Mouse (Mus musculus) 3T3-L1 (cell line): ENCODE results near the gene Mon2.
"Not testable (repeated sequence)": the region's sequence is repeated elsewhere in the genome, so short reads cannot be mapped to it uniquely, and the experiment has no call there.

Experiments
- DNase-seq: peaks from one replicate; pipeline ENCODE4 v3.0.0-alpha.2; 2015; ENCODE audit warnings: low read depth, low spot score

Gene Mon2

DNA sequence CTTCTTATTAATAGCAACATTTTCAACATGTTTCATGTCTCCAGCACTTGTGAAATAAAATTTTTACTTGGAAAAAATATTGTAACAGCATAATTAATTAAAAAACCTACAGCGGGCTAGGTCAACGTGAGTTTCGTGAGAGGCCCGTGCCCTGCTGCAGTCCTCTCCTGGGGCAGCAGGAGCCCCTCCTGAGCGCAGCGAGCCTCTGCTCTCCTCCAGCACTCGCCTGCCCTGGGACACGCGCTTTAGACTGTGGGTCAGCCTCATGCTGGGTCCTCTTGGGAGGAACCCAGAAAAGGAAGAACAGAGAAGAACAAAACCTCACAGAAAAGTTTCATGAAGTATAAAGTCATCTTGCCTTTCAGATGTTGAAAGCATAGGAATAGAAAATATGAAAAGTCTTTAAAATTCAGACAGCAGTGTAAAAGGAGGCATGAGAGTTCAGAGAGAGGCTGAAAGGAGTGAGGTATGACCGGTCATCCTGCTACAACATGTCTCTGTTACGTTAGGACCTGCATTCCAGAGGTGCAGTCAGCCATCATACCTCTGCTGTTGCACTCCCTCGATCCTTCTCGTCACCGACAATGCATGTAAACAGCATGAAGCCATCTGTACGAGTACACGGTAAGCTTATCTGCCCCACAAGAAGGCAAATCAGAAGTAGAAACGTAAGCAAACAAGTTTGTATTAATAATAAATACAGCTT, 81.8 kb downstream of the Mon2 start:
- DNase-seq, result no peak

- DNase-seq, result no peak
Measured at GRCm38 (mm10) chr10:122991648-122992047, 84.7 kb downstream of the Mon2 start.

DNA sequence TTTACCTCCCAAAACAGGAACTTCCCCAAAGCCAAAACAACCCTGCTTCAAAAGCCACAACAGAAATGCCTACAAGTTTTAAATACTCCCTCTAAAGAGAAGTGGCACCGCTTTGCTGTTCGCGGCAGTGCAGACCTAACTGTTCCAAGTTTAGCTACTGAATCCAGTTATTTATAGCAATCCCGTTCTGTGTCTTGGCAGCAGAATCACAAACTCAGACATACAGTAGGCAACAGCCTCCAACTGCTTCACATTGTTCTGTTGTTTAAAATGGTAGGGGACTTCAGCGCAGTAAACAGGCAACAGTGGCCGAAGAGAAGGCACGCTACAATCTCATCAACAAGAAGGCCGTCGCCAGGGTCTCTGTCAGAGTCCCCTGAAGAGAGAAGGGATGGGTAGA, 85.3 kb downstream of the Mon2 start:
- no peak for DNase-seq

DNA sequence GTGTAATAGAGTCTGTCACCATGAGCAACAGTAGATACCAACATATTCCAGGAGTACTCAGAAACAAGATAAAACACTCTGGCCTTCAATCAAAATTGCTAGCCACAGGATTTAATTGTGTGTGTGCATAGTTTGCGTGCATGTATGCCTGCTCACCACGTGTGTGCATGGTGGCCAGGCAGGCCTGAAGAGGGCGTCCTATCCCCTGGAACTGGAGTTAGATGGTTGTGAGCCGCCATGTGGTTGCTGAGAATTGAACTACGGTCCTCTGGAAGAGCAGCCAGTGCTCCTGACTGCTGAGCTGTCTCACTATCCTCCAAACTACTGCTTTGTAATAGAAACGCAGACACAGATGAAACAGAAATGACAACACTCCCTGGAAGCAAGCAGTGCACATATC, 85.7 kb downstream of the Mon2 start:
- DNase-seq, result no peak

DNA sequence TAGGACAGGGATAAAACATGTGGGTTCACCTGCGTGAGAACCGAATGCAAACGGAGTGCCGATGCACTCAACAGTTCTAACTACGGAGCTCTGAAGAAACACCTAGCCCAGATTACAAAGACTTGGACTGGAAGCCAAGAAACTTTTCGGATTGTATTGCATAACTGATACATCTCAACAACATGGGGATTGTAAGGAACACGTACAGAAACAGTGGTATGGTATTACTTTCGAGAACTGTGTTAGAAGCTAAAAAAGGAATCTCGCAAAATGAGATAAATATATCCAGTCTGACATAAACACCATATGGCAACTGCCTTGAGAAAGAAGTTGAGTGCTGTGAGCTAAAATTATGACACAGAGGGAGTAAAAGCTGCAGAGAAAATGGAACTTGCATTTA, 86.4 kb downstream of the Mon2 start:
- DNase-seq, result no peak

DNA sequence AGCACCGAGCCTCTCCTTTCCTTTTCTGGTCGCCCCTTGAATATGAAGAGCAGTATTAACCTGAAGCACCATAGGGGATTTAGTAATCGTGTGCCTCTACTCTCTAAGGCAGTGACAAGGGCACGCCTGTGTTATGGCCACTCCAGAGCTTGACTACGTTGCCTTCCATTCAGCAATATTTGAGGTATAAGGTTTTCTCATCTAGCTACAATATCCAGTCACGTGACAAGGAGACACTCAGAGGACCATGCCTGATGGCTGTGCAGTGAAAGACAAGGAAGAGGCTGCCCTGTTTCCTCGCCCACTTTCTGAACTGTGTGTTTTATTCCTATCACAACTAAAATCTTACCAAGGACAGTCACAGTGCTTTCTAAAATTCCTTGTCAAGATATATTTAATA, 87.9 kb downstream of the Mon2 start:
- DNase-seq, result no peak

GRCm38 (mm10) chr10:122987671-122988128, 88.6 kb downstream of the Mon2 start:
- peak; percentile 77 for DNase-seq

- DNase-seq, result peak; percentile 77
Measured at GRCm38 (mm10) chr10:122986320-122987225, 89.7 kb downstream of the Mon2 start.

DNA sequence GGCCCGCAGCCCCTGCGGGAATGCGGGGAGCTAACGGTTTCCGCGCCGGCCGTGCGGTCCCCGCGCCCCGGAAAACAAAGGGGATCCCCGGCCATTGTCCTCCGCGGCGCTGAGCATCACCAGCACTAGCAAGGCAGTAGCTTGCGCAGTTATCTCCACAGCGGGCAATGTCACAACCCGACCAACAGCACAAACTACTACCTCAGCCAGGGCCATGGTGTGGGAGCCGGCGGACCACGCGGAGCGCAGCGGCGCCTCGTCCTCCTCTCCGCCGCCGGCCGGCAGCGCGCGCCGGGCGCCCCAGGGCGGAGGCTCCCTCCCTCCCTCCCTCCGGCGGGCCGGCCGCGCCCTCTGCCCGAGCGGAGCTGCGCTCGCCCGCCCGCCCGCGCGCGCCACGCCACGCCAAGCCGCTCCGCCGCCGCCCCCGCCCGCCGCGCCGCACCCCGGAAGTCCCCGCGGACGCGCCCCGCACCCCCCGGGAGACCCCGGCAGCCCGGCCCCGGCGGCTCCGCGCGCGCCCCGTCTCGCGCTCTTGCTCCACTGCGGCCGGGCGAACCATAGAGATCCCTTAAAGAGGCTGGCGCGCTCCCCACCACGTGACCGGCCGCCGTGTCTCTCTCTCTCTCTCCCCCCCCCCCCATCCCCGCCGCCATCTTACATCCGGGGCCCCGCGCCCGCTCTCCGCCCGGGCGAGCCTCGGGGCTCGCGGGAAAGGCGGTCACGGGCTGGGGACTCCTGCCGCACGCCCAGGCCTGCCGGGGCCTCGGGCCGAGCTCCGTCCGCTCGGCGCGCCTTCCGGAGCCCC, 90.6 kb downstream of the Mon2 start:
- DNase-seq, result peak; percentile 75

GRCm38 (mm10) chr10:122985252-122985514, 91.1 kb downstream of the Mon2 start:
- DNase-seq, result peak; percentile 61

DNA sequence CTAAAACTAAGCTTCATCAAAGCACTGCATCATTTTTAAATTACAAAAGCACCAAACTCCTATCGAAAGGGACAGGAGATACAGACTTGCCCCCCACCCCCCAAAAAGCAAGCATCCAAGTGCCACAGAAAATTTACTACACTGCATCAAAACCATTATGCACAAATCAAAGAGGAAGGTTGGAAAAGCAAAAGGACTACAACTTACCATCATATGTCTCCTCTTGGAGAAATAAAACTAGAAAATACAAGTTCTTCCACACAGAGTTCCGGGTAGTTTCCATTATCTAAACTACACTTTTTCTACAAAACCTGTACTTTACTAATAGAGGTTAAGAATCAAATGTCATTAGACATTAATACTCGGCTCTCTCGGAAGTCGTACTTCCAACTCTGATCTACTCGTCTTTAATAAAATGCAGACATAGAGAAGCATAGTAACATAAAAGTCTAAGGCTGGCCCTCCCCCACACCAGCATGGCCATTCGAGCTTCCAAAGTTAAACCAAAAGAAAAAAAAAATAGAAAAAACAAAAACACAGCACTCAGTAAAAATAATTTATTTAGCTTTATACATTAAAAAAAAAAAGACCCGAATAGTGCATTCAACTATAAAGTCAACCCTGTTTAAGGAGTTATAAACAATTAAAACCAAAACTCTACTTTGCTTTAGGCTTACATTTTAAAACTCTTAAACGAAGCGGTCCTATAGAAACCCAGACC, 91.6 kb downstream of the Mon2 start:
- DNase-seq, result peak; percentile 27

DNA sequence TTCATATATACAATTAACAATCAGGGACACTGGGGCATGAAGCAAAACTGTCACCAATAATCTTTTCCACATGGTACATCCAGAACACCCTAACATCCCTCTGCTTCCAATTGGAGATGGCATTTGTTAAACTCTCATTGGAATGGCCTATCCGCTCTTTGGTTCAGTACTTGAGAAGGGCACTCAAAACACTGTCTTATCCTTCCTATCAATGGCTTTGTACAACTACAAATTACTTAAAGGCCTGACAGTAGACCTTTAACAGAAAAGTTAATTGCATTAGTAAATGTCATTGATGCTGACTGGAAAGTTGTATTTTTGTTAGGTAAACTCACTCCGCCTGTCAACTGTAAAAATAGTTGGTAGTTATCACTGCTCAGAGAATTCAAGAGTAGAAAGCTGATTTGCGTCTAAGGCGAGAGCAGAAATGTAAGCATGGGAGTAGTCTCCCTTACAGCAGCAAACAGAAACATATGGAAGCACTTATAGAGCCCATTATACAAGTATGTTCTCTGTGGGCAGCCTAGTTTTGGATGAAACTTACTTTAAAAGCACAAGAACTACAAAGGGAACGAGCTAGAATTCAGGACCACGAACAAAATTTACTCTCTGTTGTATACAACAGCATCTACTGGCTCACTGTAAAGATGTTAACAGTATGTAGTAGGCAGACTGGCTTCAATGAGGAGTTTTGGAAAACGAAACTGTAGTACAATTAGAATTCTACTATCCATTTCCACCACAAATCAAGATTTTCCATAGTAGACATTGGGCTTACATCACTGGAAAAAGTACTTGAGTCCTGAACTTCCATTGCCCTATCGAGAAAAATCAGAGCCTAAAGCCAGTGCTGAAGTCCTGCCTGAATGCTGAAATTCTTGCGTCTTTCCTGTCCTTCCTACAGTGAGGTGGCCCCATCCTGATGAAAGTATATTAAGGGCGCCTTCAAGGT, 92.5 kb downstream of the Mon2 start:
- peak; percentile 56 for DNase-seq

GRCm38 (mm10) chr10:122982909-122983578, 93.3 kb downstream of the Mon2 start:
- peak; percentile 81 for DNase-seq

DNA sequence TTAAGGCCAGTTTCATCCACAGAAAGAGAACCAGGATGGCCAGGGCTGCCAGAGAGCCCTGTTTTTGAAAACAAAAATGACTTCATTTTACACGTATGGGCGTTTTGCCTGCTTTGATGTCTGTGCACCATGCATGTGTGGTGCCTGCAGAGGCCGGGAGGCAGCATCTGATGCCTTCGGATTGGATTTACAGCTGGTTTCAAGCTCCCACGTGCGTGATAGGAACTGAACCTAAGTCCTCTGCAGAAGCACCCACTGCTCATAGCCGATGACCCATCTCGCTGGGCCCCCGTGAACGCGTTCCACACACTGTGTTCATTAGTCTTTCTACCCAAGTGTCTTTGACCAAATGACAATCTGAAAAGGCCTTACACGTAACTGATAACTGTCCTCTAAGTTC, 96.2 kb downstream of the Mon2 start:
- no peak for DNase-seq

- peak; percentile 10 for DNase-seq
Measured at GRCm38 (mm10) chr10:122979356-122979755, 96.9 kb downstream of the Mon2 start.

GRCm38 (mm10) chr10:122976038-122976437, 100.3 kb downstream of the Mon2 start:
- no peak for DNase-seq

DNA sequence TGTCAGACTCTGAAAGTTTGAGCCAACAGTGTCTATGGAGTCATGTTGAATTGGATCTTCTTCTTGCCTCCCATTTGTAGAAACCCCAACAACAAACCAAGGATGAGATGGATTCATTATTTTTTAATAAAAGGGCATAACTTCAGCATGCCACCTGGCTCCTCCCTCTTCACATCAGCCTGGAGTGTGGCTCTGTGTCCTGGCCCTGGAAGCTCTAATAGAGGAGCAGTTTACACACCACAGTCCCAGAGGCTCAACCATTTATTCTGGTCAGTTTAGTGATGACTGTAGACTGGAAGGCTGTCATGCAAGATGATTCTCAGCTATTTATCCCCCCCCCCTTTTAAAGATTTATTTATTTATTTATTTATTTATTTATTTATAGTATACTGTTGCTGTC, 103.1 kb downstream of the Mon2 start:
- DNase-seq, result no peak

DNA sequence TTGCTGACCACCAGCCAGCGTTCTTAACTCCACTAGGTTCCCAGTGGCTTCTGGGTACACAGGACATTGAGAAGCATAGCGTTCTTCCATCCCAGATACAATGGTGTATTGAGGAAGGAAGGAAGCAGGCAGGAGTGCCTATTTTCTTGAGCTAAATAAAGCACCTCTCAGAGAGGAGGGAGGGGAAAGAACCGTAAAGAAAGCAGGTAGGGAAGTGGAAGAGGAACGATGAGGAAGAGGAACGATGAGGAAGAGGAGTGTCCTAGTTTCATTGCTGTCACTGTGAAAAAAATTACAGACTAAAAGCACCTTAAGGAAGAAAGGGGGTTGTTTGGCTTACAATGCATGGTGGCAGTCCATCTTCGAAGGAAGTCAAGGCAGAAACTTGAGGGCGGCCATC, 106.1 kb downstream of the Mon2 start:
- no peak for DNase-seq

GRCm38 (mm10) chr10:122966421-122966820, 109.9 kb downstream of the Mon2 start:
- DNase-seq, result peak; percentile 47

GRCm38 (mm10) chr10:122965650-122966049, 110.7 kb downstream of the Mon2 start:
- DNase-seq, result not testable (repeated sequence)
